Comparison of ENCODE assay signal across 7 mouse cellular contexts in the genomic region with DNA sequence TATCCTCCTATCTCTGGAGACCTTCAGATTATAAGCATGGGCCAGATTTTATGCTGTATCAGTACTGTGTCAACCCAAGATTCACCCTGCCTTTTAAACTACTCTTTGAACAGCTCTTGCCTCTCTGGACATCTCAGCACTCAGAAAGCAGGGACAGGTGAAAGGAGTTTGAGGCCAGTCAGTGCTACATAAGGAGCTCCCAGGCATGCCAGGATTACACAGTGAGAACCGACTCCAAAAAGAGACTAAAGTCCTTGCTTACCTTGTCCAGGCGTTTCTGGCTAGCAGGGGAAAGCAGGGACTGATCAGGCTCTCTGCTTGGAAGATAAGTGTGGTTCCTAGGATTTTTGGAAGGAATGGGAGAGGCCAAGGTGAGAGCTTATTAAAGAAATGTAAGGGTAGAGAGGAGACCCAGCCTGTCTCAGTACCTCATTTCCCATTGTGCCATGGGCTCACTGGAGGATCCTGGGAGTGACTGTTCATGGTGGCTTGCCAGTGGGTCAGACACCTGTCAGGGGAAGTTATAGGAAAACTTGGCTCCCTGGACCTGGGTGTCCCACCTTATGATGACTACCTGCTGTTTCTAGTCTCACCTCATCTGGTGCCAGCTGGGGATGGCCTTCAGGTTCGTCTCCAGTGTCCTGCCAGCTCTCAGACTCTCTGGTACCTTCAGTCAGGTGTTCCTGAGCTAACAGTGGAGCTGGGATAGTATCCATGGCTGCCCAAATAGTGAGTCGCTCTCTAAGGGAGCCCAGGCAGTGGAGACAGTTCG.
"Had no signal": no experiment of that assay in that cellular context is flagged by ENCODE, and none has a peak within 500 bp of the region (broad histone marks: within the 10 kb centered on the region; RNA-seq: fewer than 3 reads in every experiment).

No protein-coding gene starts in this region.

- H3K9me3 ChIP-seq: midbrain, embryonic 12.5 days had no signal

- H3K27ac ChIP-seq: midbrain, embryonic 12.5 days had no signal

- DNase-seq: kidney, adult 11 months; layer of hippocampus, adult 9-11 months; layer of hippocampus, postnatal 36 days; lung, adult 18-20 months; right cerebral cortex, postnatal 14 days; thymus, postnatal 14 days had no signal
